Mouse (Mus musculus): Measurements from ENCODE around the gene Zp1.

GRCm38 (mm10) chr19:10926123-10926621, 5.7 kb upstream of the Zp1 start:
- TF ChIP-seq E2F4 (IDR thresholded peaks at IDR 0.05; ENCODE audit: insufficient read depth): no peak
- no peak for TF ChIP-seq CEBPB (IDR thresholded peaks at IDR 0.05; ENCODE audit: insufficient read depth, poor library complexity, severe bottlenecking)
- TF ChIP-seq POLR2A (IDR thresholded peaks at IDR 0.05; ENCODE audit: insufficient read length, low read depth): no peak
- no peak for TF ChIP-seq TCF12 (IDR thresholded peaks at IDR 0.05; ENCODE audit: insufficient read depth, poor library complexity, severe bottlenecking)
- TF ChIP-seq REST (IDR thresholded peaks at IDR 0.05; ENCODE audit: insufficient read depth, insufficient read length): no peak
- no peak for TF ChIP-seq USF1 (IDR thresholded peaks at IDR 0.05; ENCODE audit: low read depth)
- TF ChIP-seq MAX (IDR thresholded peaks at IDR 0.05; ENCODE audit: low read depth): no peak
- no peak for TF ChIP-seq POLR2AphosphoS2 (IDR thresholded peaks at IDR 0.05; ENCODE audit: insufficient read length, low read depth)

All from myocyte (in vitro differentiated cells).